Mouse (Mus musculus): ENCODE measurements around the gene Plcxd3.

Gene Plcxd3

DNA sequence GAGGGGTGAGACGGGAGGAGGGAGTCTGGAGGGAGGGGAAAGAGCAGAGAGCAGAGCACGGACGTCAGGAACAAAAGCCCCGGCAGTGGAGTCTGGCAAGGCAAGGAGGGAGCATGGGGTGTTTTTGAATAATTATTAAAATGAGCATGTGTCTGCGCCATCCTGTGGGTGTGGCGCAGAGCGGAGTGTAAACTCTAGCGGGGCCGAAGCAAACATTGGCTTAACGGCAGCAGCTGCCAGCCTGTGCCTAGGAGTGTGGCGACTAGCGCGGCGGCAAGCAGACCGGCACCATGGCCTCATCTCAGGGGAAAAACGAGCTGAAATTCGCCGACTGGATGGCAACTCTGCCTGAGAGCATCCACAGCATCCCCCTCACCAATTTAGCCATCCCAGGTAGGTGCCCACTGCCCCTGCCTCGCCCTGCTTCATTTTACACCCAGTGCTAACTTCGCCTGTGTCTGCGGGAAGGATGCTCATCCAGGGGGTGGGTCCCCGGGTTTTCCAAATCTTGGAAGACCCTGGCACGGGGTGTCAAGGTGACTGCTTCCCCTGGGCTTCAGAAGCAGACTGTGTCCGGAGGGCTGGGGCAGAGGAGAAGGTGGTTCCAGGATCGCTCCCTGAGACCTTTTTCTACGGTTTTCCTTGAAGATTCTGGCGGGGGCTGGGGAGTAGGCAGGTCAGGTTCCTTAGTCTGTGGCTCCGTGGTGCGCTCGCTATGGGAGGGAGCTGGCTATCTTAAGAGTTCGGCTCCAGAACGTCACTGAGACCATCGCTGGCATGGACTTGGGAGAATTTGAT, at the start of gene Plcxd3:
TSS of gene Plcxd3 (plus strand) at position 69 of the 798 bp plus-strand sequence.
- no peak for DNase-seq (ENCODE audit: low spot score)

DNA sequence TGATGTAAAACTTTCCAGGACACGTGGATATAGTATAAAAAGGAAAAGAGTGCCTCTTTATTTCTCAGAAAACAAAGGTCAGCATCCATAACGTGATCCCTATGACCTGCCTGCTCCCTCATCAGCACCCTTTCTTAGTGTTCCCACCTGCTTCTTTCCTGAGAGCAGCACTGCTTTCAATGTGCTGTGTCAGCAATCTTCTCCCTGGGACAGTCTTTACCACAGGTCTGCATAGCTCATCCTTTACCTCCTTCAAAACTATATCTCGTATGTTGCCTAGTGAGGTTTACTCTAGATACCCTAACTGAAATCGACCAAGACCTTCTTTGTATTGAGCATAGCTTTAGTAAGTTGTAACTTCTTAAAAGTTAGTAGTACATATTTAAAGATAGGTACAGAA, 43.4 kb upstream of the Plcxd3 start:
- DNase-seq (ENCODE audit: low spot score): no peak

DNA sequence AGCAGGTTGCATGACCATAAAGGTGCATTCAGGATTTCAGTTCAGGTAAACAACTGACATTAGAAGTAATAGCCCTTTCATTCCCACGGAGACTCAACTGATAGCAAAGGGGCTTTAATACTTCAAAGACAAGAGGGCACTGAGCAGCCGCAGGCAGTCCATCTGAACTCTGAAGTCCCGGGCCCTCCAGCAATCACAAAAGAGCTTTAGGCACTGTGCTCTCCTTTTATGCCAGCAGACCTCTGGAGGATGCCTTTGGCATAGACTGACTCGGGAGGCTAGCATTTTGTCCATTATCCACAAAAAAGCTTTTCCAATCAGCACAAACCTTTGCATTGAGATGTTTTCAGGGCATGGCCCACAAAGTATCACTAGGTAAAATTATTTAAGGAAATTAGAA, 33.7 kb upstream of the Plcxd3 start:
- no peak for DNase-seq (ENCODE audit: low spot score)

- no peak for DNase-seq (ENCODE audit: low spot score)
These were observed 26.3 kb upstream of the Plcxd3 start for GRCm38 (mm10) chr15:4348816-4349553.

DNA sequence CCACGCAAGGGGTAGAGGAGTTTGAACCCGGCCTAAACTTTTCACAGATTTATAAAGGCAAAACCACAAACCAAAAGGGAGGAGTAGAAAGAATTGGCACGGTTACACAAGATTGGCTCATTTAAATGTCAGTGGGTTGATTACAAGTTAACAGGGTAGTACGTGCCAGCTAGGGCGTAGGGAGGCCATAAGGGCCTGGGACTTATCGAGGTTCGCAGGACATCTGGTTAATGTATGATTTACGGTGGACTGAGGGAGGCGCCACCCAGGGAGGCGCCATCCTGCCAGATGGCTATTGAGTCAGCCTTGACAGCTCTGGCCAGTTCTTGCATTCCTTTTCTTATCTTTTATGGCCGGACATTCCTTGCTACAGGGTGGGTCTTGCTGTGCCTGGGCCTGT, 18.9 kb upstream of the Plcxd3 start:
- no peak for DNase-seq (ENCODE audit: low spot score)

GRCm38 (mm10) chr15:4357706-4358105, 17.6 kb upstream of the Plcxd3 start:
- DNase-seq (ENCODE audit: low spot score): no peak

GRCm38 (mm10) chr15:4367801-4368200, 7.5 kb upstream of the Plcxd3 start:
- no peak for DNase-seq (ENCODE audit: low spot score)

DNA sequence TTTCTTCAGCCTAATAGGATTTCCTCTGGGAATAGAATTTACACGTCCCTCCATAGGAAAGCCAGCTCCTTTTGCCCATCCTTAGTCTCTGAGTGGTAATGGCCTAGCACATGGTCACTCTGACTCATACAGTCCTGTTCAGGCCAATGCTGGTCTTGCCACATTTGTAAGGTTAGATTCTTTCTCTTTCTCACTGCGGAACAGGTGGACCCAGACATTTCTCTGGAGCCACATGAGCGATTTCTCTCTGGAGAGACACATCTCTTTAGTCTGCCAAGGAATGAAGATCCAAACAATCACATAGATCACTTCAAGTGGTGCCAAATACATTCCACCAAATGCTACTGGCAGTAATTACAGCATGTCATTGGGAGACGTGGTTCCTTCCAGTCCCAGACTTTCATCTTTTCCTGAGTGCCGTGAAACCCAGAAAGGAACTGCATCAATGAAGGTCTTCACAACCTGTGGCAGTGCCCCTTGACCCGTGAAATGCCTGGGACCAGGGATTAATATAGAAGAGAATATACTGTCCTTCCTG, 769 bp upstream of the Plcxd3 start:
- no peak for DNase-seq (ENCODE audit: low spot score)

GRCm38 (mm10) chr15:4375031-4375422, 264 bp upstream of the Plcxd3 start:
- no peak for DNase-seq (ENCODE audit: low spot score)

DNA sequence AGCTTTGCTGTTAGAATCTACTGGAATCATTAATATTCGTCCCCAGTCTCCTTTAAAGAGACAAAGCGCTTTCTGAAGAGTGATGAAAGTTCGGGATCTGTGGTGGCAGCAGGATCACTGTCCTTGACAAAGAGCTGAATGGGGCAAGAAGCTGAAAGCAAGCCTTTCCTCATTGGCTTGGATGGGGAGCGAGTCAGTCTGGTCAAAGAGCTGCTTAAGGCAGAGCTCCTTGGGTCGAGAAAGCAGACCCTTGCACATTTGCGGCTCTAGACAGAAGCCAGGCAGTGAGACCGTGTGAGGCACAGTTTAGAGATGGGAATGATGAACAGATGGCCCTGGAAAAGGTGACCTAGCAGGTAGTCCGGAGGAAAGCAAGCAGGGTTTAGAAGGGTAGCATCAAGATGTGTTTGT, 935 bp downstream of the Plcxd3 start:
- no peak for DNase-seq (ENCODE audit: low spot score)

DNA sequence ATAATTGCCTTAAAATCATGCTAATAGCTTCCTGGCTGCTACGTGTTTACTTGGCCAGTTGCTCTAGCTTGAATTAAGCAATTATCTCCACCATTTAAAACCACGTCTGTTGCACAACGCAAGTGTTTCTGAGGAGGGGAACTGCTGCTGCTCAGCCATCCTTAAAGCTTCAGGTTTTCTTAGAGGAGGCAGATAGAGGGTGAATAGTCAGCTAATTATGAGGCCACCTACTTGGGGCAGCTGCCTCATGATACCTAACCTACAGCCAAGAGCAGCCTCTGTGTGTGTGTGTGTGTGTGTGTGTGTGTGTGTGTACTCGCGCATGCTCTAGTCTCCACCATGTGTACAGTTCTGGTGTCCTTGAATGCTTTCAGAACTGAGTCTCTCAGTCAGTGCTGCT, 3.5 kb downstream of the Plcxd3 start:
- DNase-seq (ENCODE audit: low spot score): no peak

- no peak for DNase-seq (ENCODE audit: low spot score)
These were observed 12.5 kb downstream of the Plcxd3 start for GRCm38 (mm10) chr15:4387774-4388173.

GRCm38 (mm10) chr15:4400096-4400495, 24.8 kb downstream of the Plcxd3 start:
- DNase-seq (ENCODE audit: low spot score): no peak

- DNase-seq (ENCODE audit: low spot score): no peak
These were observed 36.0 kb downstream of the Plcxd3 start for GRCm38 (mm10) chr15:4411333-4411732.

DNA sequence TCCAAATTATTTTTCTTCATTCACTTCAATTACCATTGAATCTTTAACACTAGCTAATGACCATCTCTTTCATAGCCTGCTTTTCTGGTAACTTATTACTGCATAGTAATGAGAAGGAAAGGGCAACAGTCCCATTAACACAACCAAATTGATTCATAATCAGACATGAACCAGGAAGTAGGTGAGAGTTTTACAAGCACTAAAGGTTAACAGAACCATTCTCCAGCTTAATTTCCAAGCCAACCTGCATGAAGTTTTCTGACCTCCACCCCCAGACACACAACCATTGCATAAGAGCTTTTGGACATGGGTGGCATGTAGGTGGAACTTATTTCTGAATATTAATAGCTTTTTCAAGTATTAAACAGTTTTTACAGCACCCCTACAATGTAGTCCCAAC, 64.8 kb downstream of the Plcxd3 start:
- no peak for DNase-seq (ENCODE audit: low spot score)

GRCm38 (mm10) chr15:4496182-4496581, 120.9 kb downstream of the Plcxd3 start:
- no peak for DNase-seq (ENCODE audit: low spot score)

- no peak for DNase-seq (ENCODE audit: low spot score)
These were observed 121.7 kb downstream of the Plcxd3 start for GRCm38 (mm10) chr15:4496984-4497383.

DNA sequence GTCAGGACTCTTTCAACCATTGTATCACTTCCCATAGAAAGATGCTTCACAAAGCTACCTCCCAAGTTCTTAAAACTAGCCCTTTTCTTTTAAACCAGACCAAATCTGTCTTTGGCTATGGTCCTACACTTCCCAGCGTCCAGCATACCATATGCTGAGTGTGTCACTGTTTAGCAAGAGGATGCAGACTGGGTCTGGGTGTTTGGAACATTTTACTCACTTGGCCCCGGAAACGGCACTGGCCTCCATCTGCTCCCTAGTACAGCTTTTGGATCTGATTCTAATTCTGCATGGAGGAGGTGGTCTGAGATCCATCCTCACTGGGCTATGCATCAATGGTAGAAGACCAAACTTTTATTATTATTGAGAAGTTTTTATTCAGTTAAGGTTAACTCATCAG, 122.7 kb downstream of the Plcxd3 start:
- DNase-seq (ENCODE audit: low spot score): no peak

DNA sequence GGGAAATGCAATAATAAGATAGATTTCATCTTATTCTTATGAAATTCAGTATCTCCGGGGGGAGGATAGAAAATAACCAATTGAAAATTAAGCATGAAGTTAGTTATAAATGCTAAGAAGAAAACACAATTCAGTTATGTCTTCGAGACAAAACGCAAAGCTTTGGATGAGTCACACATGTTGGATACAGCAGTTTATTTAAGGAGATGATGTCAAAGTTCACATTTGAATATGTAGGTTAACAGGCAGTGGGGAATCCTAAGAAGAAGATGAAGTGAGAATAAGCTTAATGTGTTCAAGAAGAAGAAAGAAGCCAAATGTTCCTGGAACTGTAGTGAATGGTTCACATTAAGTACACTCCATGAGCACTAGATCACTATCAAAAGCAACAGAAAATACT, 128.1 kb downstream of the Plcxd3 start:
- DNase-seq (ENCODE audit: low spot score): no peak

DNA sequence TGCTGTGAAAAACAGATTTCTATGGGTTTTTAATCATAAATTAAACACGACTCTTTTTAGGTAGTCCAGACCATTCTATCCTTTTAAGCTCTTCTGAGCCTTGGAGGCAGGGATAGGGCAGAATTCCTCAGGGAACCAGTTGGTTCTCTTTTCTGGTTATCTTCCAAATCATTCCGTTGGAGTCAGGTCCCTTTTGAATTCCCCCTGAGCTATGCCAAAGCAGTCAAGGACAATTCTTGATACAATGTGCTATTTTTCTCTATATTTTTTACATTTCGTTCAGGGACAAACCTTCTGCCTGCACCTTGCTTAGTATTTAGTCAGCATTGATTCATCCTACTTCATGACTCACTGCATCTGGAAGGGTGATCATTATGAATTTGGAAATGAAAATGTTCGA, 128.5 kb downstream of the Plcxd3 start:
- DNase-seq (ENCODE audit: low spot score): no peak

GRCm38 (mm10) chr15:4514724-4515123, 139.4 kb downstream of the Plcxd3 start:
- no peak for DNase-seq (ENCODE audit: low spot score)

GRCm38 (mm10) chr15:4524598-4524997, 149.3 kb downstream of the Plcxd3 start:
- DNase-seq (ENCODE audit: low spot score): no peak

DNA sequence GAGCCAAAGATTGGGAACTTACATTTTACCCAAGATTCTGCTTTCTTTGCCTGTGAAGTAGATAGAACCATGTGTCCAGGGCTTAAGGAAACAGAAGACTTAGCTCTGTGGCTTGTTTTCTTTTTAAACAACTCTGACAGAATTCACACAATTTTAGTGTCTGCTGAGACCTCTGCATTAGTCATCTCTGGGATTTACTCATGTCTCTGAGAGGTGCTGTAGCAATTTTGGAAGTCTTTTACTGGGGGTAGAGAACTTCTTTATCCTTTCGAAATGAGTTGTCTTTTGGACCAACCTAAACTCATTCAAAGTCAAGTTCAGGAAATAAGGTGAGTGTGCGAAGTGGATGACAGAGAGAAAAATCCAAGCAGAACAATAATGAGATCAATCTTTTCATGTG, 158.4 kb downstream of the Plcxd3 start:
- no peak for DNase-seq (ENCODE audit: low spot score)

Measured in T-cell, adult 2 months (primary cell).